Mouse (Mus musculus) splenic B cell, adult 2 months (primary cell): ENCODE data around the gene Rnd3.

Experiments
- DNase-seq: peaks from one replicate; pipeline ENCODE4 v3.0.0-alpha.2; 2011; ENCODE audit warnings: low read depth, low spot score
- H3K27me3 ChIP-seq: 2 replicates; pipeline ENCODE4 v1.6.1; 2012; ENCODE audit warnings: mild to moderate bottlenecking, low read length, moderate library complexity, mixed read lengths; ENCODE audit not compliant: control insufficient read depth, poor library complexity, insufficient read depth, severe bottlenecking
- H3K36me3 ChIP-seq: 2 replicates; pipeline ENCODE4 v1.6.1; 2012; ENCODE audit warnings: mild to moderate bottlenecking, low read length, moderate library complexity, mixed read lengths; ENCODE audit not compliant: control insufficient read depth, poor library complexity, insufficient read depth, severe bottlenecking

Rnd3 gene

GRCm38 (mm10) chr2:51088843-51089573 is 59.9 kb downstream of the Rnd3 start:
- H3K36me3 ChIP-seq: no peaks in the 10 kb centered on the region
- no peaks in the 10 kb centered on the region for H3K27me3 ChIP-seq
- no peak for DNase-seq

GRCm38 (mm10) chr2:51088123-51088453 is 60.8 kb downstream of the Rnd3 start:
- no peaks in the 10 kb centered on the region for H3K36me3 ChIP-seq
- no peak for DNase-seq
- no peaks in the 10 kb centered on the region for H3K27me3 ChIP-seq

GRCm38 (mm10) chr2:51087307-51088122 is 61.4 kb downstream of the Rnd3 start:
- DNase-seq: no peak
- no peaks in the 10 kb centered on the region for H3K27me3 ChIP-seq

GRCm38 (mm10) chr2:51085155-51085554 is 63.8 kb downstream of the Rnd3 start:
- Histone ChIP-seq H3K27me3 (no peaks in the 10 kb centered on the region), H3K36me3 (no peaks in the 10 kb centered on the region)
- DNase-seq: no peak

More at GRCm38 (mm10) chr2:51087307-51088122, 61.4 kb downstream of the Rnd3 start:
- no peaks in the 10 kb centered on the region for H3K36me3 ChIP-seq

- DNase-seq: no peak
- Histone ChIP-seq H3K36me3 (no peaks in the 10 kb centered on the region), H3K27me3 (no peaks in the 10 kb centered on the region)
Observed at GRCm38 (mm10) chr2:51082714-51083351, 66.1 kb downstream of the Rnd3 start.
